ENCODE assay signal across 15 mouse cellular contexts in the genomic region with DNA sequence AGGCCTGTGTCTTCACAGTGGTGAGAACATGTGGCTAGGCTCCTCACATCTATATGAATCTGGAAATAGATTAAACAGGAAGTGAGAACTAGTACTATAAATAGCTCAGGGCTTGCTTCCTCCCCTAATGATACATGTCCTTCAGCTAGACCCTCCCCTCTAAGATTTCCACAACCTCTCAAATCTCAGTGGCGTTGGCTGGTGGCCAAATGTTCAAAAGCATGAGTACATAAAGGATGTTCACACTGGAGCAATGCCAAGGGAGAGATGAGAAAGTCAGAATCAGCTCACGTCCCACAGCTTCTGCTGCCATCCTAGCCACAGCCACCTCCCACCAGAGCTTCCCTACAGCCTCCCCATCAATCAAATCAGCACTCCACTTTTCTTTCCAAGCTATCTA. TPM values are rescaled to one million over a fixed set of nuclear protein-coding genes. Genes with fewer than 3 reads are reported as not detected.
A peak's percentile ranks its signal among the peaks of the same experiment; 100 is the strongest.
DNase-seq lines count a peak whose midpoint lies in the region; ATAC-seq and TF ChIP-seq lines count a peak whose summit lies in the region.
"Had no signal": no experiment of that assay in that cellular context is flagged by ENCODE, and none has a peak within 500 bp of the region (broad histone marks: within the 10 kb centered on the region; RNA-seq: fewer than 3 reads in every experiment).

No protein-coding gene starts in this region.

- no peak overlapping the region for H3K27ac ChIP-seq in heart, embryonic 12.5 days (ENCODE audit: poor library complexity, severe bottlenecking)
- no peak overlapping the region for H3K27ac ChIP-seq in lung, embryonic 16.5 days (ENCODE audit: low read length)
- no peak overlapping the region for H3K27ac ChIP-seq in layer of hippocampus, adult 2 months
- H3K27ac ChIP-seq: heart, embryonic 15.5 days; hindbrain, embryonic 10.5 days; left cerebral cortex, adult 2 months; liver, embryonic 15.5 days; midbrain, embryonic 15.5 days had no signal

- intact Hi-C loops in heart, postnatal 36 days (cut with DNase I): no loop called here

- H3K9ac ChIP-seq in heart, embryonic 12.5 days: no peak overlapping the region
- no peak overlapping the region for H3K9ac ChIP-seq in lung, embryonic 16.5 days (ENCODE audit: low read length)
- H3K9ac ChIP-seq: heart, embryonic 15.5 days; liver, embryonic 15.5 days; midbrain, embryonic 15.5 days had no signal

- 0 out of 2 replicates have a peak, but pooled peaks cover 3% of the 10 kb centered on the region for H3K9me3 ChIP-seq in heart, embryonic 12.5 days (replicated peaks)
- no peaks in the 10 kb centered on the region; the same call in 1 of the 2 replicates for H3K9me3 ChIP-seq in lung, embryonic 16.5 days (ENCODE audit: control insufficient read depth, low read length)
- H3K9me3 ChIP-seq: heart, embryonic 15.5 days; liver, embryonic 15.5 days; midbrain, embryonic 15.5 days had no signal

- no peaks in the 10 kb centered on the region for H3K27me3 ChIP-seq in heart, embryonic 12.5 days (replicated peaks)
- no peaks in the 10 kb centered on the region for H3K27me3 ChIP-seq in lung, embryonic 16.5 days (ENCODE audit: control insufficient read depth, insufficient read depth, low read depth, low read length)
- H3K27me3 ChIP-seq: heart, embryonic 15.5 days; liver, embryonic 15.5 days; megakaryocyte, embryonic 14.5 days; midbrain, embryonic 15.5 days had no signal

- no peak for DNase-seq in heart, postnatal 36 days
- DNase-seq in lung, adult 2 months: no peak
- no peak for DNase-seq in layer of hippocampus, adult 2 months (ENCODE audit: low spot score in 2 of 2)
- no peak for DNase-seq in frontal cortex, postnatal 36 days (ENCODE audit: low spot score in 2 of 2)
- DNase-seq: adrenal gland, postnatal 10 days; cerebellum, adult 9-10 months had no signal

- H3K36me3 ChIP-seq in heart, embryonic 12.5 days: no peaks in the 10 kb centered on the region
- H3K36me3 ChIP-seq in lung, embryonic 16.5 days (ENCODE audit: control insufficient read depth, insufficient read depth, low read length): no peaks in the 10 kb centered on the region
- H3K36me3 ChIP-seq: heart, embryonic 15.5 days; hindbrain, embryonic 10.5 days; liver, embryonic 15.5 days; midbrain, embryonic 15.5 days had no signal

- no peak for TF ChIP-seq CTCF in lung, adult 2 months (IDR thresholded peaks at IDR 0.05; ENCODE audit: insufficient read depth, low read length)
- TF ChIP-seq CTCF in layer of hippocampus, adult 2 months (conservative IDR thresholded peaks at IDR 0.05): no peak

- 25% methylated on average over 2 of the region's 2 CpGs for WGBS in heart, embryonic 12.5 days
- WGBS in lung, embryonic 16.5 days: 8% methylated on average over 2 of the region's 2 CpGs
- 17% methylated on average over 2 of the region's 2 CpGs for whole genome bisulfite sequencing in lung, adult 2 months

- no peak for TF ChIP-seq POLR2A in lung, adult 2 months (IDR thresholded peaks at IDR 0.05; ENCODE audit: borderline replicate concordance, extremely low read depth, low read depth, low read length)

- no peak overlapping the region for H3K4me2 ChIP-seq in heart, embryonic 12.5 days
- H3K4me2 ChIP-seq in lung, embryonic 16.5 days (ENCODE audit: low read depth, low read length): no peak overlapping the region
- H3K4me2 ChIP-seq: heart, embryonic 15.5 days; liver, embryonic 15.5 days; midbrain, embryonic 15.5 days had no signal

- 0 out of 2 replicates have a peak, but pooled peaks have one; percentile 25 for ATAC-seq in heart, embryonic 12.5 days (ENCODE audit: insufficient number of reproducible peaks, low FRiP score)
- peak; percentile 79 for ATAC-seq in lung, embryonic 16.5 days (ENCODE audit: low read depth)
- peak; percentile 32 for ATAC-seq in activated CD4-positive, CD25-positive, alpha-beta regulatory T cell, adult 4 months
- ATAC-seq: midbrain, embryonic 15.5 days had no signal

- no peak overlapping the region for H3K4me3 ChIP-seq in heart, embryonic 12.5 days
- H3K4me3 ChIP-seq in lung, embryonic 16.5 days (ENCODE audit: low read length): no peak overlapping the region
- H3K4me3 ChIP-seq in lung, adult 2 months (replicated peaks; ENCODE audit: extremely low read depth, low read depth, low read length): no peak overlapping the region
- no peak overlapping the region for H3K4me3 ChIP-seq in layer of hippocampus, adult 2 months
- H3K4me3 ChIP-seq: heart, embryonic 15.5 days; hindbrain, embryonic 10.5 days; left cerebral cortex, adult 2 months; liver, embryonic 15.5 days; megakaryocyte, embryonic 14.5 days; midbrain, embryonic 15.5 days had no signal

- no peaks in the 10 kb centered on the region for H3K4me1 ChIP-seq in heart, embryonic 12.5 days (replicated peaks)
- H3K4me1 ChIP-seq in lung, embryonic 16.5 days (replicated peaks; ENCODE audit: control insufficient read depth, insufficient read depth, low read length): no peaks in the 10 kb centered on the region; the same call in none of the 2 replicates
- no peaks in the 10 kb centered on the region for H3K4me1 ChIP-seq in lung, adult 2 months (ENCODE audit: control insufficient read depth, insufficient read depth, low read length)
- H3K4me1 ChIP-seq: liver, embryonic 15.5 days; megakaryocyte, embryonic 14.5 days had no signal

RNA-seq across cellular contexts. Expression of a gene that starts 46.4 kb away (rescaled TPM):
- 150 and 157 TPM in 2 replicates for polyA plus RNA-seq in heart, embryonic 12.5 days (2016; fragmentation: Nextera tagmentation; extraction: Ambion mirVana)
- 100 to 1,000 TPM; 420 to 495 TPM for total RNA-seq in heart, postnatal 36 days (2021)
- 237 and 457 TPM in 2 replicates for polyA plus RNA-seq in lung, embryonic 16.5 days (2015; fragmentation: Nextera tagmentation; extraction: Ambion mirVana)
- polyA plus RNA-seq in lung, adult 2 months (2012; rRNA removed): 44.4 and 49.7 TPM in 2 replicates
- polyA plus RNA-seq in activated CD4-positive, CD25-positive, alpha-beta regulatory T cell, adult 4 months (2017; shearing (Covaris generic)): 100 to 1,000 TPM; 286 to 599 TPM
- 100 to 1,000 TPM; 398 TPM for total RNA-seq in layer of hippocampus, adult 2 months (2021)

Comparison
In these comparisons a context has a peak if more than half of its experiments do, and no peak if none do; other contexts are left out.
1. ATAC-seq: peak in every context shown above with its lines; median percentile 79 in lung, embryonic 16.5 days; 32 in activated CD4-positive, CD25-positive, alpha-beta regulatory T cell, adult 4 months; 25 in heart, embryonic 12.5 days.